Mouse (Mus musculus): ENCODE measurements around the gene Ostf1.
"Not testable (repeated sequence)": the region's sequence is repeated elsewhere in the genome, so short reads cannot be mapped to it uniquely, and the experiment has no call there.

The Ostf1 gene

DNA sequence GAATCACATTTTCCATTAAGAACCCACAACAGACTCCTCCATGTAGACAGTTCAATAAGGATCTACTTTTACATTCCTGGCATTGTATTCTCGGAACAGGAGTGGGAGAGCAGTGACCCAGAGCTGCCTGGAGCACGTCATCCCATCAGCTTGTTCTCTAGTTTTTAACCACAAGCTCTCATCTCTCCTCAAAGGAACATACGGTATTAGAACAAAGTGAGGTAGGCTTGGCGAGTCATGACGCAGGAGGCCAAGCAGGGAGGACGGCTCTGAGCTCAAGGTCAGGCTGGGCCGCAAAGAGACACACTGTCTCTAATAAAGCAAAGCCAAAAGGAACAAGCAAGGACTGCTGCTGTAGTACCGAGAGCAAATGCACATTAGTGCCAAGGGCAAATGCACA, 32.6 kb downstream of the Ostf1 start:
- in situ Hi-C loops (cut with MboI, MseI), result loop anchor here (5.0 kb wide), 1 partner anchor 33 kb away; the partner anchor contains the start of genes Nmrk1 and Ostf1

DNA sequence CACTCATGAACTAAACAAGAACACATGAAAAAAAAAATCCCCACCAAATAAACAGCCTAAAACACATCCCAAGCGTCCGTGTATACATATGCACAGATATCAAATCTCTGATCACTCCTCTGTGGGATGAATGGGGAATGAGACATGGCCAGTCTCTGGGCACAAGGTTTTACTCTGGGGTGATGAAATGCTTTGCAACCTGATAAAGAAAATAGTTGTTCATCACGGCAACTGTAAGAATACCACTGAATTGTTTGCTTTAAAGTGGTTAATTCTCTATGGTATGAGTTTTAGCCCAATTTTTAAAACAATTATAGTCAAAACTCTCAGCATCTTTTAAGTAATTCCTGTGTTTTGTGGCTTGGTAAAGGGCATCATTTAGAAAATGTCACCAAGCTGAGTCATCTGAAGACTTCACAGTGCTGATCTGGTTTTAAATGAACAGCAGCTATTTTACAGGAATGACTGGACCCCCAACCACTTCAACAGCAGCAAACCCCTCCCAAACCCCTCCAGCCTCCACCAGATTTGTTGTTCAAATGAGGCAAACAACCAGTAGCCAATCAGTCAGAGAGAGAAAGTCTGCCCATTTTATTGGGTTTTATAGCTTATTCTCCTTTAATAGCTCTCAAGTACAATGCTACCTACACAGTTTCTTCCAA, 33.2 kb downstream of the Ostf1 start:
- in situ Hi-C loops (cut with MboI, MseI), result loop anchor here (5.0 kb wide), 1 partner anchor 34 kb away; the partner anchor contains the start of genes Nmrk1 and Ostf1

DNA sequence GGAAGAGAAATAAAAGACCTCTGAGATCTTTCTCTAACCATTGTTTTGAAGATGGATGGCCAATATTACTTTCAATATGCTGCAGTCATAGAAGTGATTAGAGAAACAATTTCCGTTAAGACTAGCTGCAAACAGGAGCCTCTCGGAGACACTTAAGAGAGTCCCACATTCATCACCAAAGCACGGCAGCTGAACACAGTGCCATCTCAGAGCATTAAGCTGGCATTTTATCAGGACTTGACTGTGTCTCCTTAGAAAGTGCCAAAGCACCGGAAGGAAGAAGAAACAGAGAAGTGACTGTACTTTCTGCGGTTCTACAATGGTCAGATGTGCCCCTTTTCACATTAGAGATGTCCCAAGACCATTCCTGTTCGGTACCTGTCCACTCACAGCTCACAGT, 33.9 kb downstream of the Ostf1 start:
- in situ Hi-C loops (cut with MboI, MseI), result loop anchor here (5.0 kb wide), 1 partner anchor 35 kb away; the partner anchor contains the start of genes Nmrk1 and Ostf1

DNA sequence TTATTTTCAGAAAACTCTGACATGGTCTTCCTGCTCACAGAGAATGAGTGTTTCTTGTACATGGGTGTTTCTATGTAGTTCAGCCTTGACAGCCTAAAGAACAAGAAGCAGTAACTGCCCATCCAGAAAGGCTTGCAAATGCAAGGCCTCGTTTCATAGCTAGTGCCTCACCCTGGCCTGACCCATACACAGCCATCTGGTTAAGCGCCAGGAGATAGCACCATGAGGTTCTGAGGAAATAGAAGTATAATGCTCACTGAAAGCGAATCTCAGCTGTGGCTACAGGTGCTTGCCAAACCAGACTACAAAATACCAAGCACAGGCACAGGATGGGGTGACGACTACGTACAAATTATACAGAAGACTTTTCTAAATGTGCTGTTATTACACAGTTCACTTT, 34.7 kb downstream of the Ostf1 start:
- in situ Hi-C loops (cut with MboI, MseI), result loop anchor here (5.0 kb wide), 1 partner anchor 35 kb away; the partner anchor contains the start of genes Nmrk1 and Ostf1

DNA sequence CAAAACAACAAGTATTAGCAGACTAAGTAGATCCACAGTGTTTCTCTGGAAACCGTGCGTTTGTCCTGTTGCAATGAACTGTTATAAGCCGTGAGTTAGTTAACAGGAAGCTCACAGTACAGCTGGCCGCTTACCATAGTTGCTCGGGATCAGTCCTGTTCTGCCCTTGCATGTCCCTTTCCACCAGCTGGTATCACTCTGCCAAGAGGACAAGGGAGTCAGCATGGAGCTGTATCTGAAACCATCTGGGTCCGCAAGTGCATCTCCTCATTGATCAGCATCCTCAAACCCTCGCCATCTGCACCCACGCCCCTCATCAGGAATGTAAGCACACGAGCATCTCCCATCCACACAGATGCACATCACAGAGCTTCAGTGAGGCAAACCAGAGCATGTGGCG, 37.9 kb downstream of the Ostf1 start:
- in situ Hi-C loops (cut with MboI, MseI), result no loop called here

DNA sequence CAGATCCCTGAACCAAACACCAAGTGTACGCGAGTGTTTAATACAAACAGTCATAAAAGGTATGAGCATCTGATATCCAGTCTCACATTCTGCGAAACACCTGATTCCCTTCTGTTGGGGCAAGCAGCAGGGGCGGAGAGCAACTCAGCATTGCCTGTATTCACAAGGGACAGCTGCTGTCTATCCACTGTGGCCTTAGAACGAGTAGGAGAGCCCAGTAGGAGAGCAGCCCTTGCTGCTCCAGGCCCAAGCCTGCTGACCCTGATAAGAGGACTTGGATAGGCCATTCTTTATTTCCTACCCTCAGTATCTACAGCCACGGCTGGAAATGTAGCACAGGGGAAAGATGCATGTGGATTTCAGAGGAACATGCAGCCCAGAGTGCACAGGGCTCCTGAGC, 38.7 kb downstream of the Ostf1 start:
- in situ Hi-C loops (cut with MboI, MseI), result no loop called here

DNA sequence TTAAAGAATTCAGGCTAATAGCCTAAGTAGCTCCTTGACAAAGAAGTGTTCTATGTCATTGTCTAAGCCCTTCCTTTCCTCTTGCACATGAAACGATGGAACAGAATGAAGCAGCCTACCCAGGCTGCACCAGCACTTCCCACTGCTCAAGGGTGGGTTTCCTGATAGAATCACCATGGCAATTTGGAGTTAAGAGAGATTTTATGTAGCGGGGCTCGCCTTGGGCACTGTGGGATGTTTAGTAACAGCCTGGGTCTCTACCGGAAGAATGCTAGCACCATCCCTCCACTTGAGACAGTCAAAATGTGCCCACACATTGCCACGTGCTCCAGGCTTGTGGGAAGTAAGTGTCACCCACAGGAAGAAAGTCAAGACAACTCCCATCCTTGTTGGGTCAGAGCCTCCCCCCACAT, 40.7 kb downstream of the Ostf1 start:
- in situ Hi-C loops (cut with MboI, MseI), result no loop called here

DNA sequence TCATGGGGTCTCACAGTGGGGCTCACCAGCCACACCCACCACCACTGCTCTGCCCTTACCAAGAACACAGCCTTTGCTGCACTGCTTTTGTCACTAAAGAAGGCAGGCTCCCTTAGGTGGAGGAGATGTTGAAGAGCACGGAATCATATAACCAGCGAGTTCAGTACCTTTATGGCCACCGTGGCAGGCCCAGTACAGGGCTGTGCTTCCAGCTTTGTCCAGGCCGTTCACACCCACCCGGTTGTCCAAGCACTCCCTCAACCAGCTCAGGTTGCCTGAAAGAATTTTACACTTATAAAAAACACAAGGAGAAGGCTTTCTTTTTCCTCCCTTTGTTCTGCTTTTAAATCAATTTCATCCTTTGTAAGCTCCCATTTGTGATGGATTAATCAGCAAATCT, 41.4 kb downstream of the Ostf1 start:
- in situ Hi-C loops (cut with MboI, MseI), result no loop called here

DNA sequence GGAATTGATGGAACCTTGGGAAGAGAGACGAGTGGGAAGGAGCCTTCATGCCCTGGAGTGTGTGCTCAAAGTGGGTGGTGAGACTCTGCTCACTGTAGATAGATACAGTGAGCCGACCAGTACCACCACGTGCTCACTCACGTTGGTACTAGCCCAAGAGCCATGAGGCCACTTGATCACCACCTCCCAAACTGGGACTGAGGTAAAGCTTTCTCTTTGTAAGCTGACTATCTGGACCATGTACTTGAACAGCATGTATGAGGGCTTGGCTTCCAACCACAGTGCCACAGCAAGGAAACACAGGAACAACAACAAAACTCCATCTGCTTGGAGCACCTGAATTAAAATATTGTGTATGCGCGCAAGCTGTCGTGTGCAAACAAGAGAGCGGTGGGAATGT, 42.3 kb downstream of the Ostf1 start:
- in situ Hi-C loops (cut with MboI, MseI), result no loop called here

DNA sequence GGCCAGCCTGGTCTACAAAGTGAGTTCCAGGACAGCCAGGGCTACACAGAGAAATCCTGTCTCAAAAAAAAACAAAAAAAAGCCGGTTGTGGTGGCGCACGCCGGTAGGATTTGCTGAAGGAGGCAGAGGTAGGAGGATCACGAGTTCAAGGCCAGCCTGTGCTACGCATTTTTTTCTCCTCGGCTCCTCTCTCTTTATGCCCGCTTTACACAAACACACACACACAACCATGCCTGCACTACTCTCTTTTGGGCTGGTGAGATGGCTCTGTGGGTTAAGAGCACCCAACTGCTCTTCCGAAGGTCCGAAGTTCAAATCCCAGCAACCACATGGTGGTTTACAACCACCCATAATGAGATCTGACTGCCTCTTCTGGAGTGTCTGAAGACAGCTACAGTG, 42.8 kb downstream of the Ostf1 start:
- in situ Hi-C loops (cut with MboI, MseI), result not testable (repeated sequence)

DNA sequence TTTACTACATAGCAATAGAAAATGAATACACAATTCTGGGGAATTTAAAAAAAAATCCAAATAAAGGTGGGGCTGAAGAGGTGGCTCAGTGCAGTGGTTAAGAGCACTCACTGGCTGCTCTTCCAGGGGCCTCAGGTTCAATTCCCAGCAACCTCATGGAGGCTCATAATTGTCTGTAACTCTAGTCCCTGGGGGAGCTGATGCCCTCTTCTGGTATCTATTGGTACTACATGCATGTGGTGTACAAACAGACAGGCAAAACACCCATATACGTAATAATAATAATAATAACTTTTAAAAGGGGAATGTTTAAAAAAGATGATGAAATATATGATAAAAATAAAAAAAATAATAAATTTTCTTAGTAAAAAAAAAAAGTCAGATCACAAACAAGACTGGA, 43.4 kb downstream of the Ostf1 start:
- in situ Hi-C loops (cut with MboI, MseI), result no loop called here

DNA sequence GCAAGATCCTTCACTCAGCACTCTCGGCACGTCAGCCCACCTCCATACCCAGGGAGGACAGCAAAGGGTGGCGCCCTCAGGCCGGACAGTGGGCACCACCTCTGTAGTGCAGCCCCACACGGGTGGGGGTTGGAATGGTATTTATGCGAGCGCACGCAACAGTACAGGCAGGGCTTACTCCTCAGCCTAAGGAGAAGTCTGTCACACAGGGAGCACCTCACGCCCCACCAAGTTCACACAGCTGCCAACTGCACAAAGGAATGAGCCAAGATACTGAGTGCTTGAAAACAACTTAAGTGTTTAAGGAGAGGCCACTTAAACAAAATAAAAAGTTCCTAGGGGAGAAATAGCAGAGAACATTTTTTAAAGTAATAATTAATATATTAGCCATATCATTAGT, 44.5 kb downstream of the Ostf1 start:
- in situ Hi-C loops (cut with MboI, MseI), result no loop called here

DNA sequence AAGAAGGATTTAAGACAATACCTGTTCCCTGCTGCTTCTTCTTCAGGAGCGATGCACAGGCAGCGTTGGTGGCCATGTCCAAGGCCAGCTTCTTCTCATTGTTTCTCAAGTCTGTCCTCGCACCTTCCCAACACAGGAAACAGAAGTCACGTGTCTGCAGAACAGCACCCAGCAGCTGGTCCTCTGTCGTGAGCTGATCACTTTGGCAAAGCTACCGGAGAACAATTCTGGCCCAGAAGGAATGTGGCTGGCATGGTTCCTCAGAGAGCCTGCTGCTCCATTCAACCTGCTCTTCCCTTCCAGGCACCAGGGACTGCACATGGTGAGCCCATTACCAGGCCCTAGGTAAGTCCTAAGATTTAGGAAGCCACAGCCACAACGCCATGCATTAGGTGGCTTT, 47.0 kb downstream of the Ostf1 start:
- in situ Hi-C loops (cut with MboI, MseI), result loop anchor here (5.0 kb wide), 1 partner anchor 1707 kb away; no protein-coding TSS in a partner anchor

DNA sequence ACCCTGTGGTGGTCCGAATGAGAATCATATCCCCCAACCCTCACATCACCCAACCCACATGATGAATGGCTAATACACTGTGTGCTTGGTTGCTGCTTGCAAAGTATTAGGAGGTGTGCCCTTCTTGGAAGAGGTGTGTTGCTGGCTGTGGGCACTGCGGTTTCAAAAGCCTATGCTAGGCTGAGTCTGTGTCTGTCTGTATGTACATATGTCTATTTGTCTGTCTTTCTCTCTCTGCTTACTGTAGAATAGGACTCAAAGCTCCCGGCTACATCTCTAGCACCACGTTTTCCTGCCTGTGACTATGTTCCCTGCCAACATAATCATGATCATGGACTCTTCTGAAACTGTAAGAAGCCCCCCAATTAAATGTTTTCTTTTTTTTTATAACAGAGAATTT, 47.9 kb downstream of the Ostf1 start:
- in situ Hi-C loops (cut with MboI, MseI), result loop anchor here (5.0 kb wide), 1 partner anchor 1706 kb away; no protein-coding TSS in a partner anchor

DNA sequence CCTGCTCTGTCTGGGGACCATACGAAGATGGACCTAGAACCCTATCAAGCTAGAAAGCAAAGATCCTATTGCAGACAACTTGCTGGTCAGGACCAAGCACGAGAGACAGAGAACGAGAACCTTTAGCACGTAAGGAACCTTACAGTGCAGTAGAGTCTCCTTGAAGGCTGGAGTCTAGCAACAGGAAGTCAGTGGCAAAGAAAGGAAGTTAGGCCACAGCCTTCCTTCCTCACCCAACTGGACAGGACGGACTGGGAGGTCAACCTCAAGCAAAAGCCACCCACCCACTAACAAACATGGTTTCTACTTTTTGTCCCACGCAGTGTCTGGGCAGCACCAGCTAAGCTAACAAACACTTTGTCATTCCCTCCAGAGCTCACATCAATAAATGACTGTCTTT, 48.7 kb downstream of the Ostf1 start:
- in situ Hi-C loops (cut with MboI, MseI), result loop anchor here (5.0 kb wide), 1 partner anchor 1706 kb away; no protein-coding TSS in a partner anchor

DNA sequence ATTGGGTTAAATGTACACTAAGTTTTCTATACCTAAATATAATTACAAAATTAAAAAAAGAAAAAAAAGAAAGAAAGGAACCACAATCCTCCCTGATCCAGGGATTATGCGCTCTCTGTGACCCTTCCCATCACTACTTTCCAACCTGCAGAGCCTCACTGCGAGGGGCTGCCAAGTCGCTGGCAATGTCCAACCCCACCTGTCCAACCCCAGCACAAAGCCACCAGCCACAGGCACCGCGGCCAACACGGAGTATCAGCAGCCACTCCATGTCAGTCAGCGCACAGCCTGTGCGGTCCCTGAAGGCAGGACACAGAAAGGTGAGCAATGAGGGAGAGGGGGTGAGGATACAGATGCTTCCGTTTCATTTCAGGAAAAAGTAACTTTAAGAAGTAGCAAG, 49.4 kb downstream of the Ostf1 start:
- in situ Hi-C loops (cut with MboI, MseI), result loop anchor here (5.0 kb wide), 1 partner anchor 1705 kb away; no protein-coding TSS in a partner anchor

DNA sequence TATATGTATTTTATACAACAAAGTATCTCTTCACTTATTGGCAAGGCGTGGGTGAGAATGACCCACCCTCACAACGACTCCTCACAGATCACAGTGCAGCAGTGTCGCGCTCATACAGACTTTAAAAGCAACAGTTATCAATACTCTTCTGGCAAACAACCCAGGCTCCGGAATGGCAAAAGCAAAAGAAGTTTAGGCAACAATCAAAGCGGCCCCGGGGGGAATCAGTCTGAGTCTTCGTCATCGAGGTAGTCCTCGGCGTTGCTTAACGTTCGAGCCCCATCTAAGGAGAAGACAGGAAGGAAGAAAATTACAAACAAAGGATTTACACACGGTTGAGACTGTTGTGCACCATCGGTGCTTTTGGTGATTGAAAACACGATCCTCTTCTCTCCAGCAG, 50.6 kb downstream of the Ostf1 start:
- in situ Hi-C loops (cut with MboI, MseI), result loop anchor here (5.0 kb wide), 1 partner anchor 1704 kb away; no protein-coding TSS in a partner anchor

DNA sequence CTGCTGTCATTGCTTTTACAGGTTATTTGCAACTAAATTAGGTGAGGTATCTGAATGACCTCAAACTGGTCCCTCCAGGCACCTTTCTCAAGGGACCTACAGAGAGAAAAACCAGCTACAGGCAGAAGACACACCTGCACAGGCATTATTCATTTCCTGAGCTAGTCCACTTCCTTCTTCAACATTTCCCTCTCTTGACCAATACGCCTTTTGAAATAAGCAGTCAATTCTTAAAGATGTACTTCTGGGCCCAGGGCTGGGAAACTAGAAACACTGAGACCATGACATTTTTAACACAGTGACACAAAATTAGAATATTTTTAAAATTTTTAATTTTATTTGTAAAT, 52.6 kb downstream of the Ostf1 start:
- in situ Hi-C loops (cut with MboI, MseI), result no loop called here

DNA sequence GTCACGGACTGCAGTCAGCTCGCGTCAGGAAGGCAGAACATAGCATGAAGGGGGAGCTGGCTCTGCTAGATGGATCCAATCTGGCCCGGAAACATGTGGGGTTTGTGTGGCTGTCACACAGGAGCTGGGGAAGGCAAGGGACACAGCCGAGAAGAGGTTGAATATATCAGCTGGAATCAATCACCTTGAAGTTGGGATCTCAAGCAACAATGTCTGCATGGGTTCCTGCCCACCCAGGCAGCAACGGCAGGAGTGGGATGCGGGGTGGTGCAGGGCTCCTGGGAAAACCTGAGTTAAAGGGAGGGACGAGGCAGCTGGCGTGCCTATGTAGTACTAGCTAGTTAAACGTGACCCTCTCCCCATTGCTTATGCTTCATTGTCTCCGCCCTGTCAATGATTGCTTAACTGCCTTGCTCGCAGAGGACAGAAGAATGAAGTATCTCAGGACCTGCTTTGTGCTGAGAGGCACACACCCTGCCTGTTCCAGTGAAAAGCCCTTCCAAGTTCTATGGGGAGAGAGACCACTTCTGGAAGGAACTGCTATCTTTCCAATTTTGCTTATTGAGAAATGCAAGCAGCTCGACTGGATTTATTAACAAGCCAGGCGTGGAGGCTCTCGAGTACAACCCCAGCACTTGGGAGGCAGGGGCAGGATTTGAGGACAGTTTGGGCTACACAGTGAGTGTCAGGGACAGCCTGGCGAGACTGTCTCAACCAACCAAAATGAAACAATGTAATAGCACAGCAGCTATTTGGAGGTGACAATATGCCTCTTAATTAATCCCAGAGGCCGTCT, 53.2 kb downstream of the Ostf1 start:
- in situ Hi-C loops (cut with MboI, MseI), result no loop called here

DNA sequence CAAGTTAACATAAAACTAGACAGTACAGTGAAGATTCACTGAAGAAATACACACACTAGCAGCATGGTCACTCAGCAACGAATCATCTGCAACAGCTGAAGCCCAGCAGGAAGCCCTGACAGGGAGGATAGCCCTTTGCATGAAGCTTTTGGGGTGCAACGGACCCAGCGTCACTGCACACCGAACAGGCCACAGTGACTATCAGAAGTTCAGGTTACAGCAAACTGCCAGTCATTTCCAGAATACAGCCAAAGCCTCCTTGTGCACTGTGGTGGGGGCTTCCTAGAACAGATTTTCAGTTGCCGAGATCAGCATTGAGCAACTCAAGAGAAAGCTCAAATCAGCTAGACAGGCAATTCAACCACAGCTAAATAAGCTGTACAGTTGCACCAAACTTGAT, 54.3 kb downstream of the Ostf1 start:
- in situ Hi-C loops (cut with MboI, MseI), result no loop called here

DNA sequence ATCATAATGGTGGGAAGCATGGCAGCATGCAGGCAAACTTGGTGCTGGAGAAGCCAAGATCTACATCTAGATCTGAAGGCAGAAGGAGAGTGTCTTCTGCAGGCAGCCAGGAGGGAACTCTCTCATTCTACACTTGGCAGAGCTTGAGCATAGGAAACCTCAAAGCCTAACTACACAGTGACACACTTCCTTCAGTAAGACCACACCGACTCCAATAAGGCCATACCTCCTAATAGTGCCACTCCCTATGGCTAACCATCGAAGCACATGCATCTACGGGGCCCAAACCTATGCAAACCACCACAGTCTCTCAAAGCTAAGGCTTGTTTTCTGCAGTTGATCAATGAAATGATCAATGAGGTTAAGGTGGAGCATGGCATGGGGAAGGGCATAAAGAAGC, 55.7 kb downstream of the Ostf1 start:
- in situ Hi-C loops (cut with MboI, MseI), result no loop called here

DNA sequence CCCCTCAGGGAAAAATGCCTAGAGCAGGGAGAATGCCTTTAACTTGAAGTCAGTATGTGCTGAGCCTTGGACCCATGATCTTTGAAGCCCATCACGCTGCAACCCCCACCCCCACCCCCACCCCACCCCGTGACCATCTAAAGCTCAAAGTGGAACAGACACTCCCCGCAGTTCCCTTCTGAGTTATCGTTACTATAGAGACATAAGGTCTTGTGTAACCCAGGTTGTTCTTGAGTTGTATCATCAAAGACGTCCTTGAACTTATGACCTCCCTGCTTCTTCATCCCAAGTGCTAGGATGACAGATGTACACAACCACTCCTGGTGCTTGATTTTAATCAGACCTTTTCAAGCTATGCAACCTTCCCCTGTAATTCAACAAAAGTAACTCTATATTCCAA, 57.7 kb downstream of the Ostf1 start:
- in situ Hi-C loops (cut with MboI, MseI), result no loop called here

DNA sequence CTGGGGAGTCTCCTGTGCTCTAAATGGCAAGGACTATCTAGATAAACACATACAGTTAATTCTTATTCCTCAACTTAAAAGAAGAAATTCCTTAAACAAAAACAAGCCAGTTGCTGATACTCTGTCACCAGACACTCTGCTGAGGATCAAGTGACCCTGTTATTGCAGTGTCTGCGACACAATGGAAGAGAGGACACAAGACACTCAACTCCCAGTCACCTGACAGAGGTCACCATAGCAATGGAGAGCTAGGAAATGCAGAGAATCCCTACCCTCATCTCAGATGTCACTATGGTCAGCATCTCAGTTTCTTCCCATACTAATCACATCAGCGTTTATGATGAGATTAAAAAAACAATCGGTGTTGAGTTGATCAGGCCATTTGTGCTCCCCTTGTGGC, 58.2 kb downstream of the Ostf1 start:
- in situ Hi-C loops (cut with MboI, MseI), result no loop called here
